Mouse (Mus musculus): ENCODE measurements around the gene Clip1. TPM values are rescaled to one million over a fixed set of nuclear protein-coding genes. Genes with fewer than 3 reads are reported as not detected.
"Not testable (repeated sequence)": the region's sequence is repeated elsewhere in the genome, so short reads cannot be mapped to it uniquely, and the experiment has no call there.

Clip1 gene
- 100 to 1,000 TPM; 132 to 133 TPM for total RNA-seq (2021)
- long read RNA-seq, experiment 1, full-length matches to known transcripts: 8 of 26 reads
- long read RNA-seq, experiment 1, partial matches to known transcripts: 8 of 26 reads
- long read RNA-seq, experiment 1, other reads (novel, unspliced or antisense): 10 of 26 reads
- long read RNA-seq, experiment 2, full-length matches to known transcripts: 2 of 14 reads
- long read RNA-seq, experiment 2, partial matches to known transcripts: 5 of 14 reads
- long read RNA-seq, experiment 2, other reads (novel, unspliced or antisense): 7 of 14 reads

GRCm38 (mm10) chr5:123684221-123685144, at the start of gene Clip1:
TSS of gene Clip1 (minus strand) at chr5:123684618.
- DNase-seq (ENCODE audit: low spot score in 2 of 2): peak; percentile 72 to 82

- no peak for DNase-seq (ENCODE audit: low spot score in 2 of 2)
Observed at GRCm38 (mm10) chr5:123730981-123731380, 46.6 kb upstream of the Clip1 start.

GRCm38 (mm10) chr5:123723816-123724215, 39.4 kb upstream of the Clip1 start:
- not testable (repeated sequence) for DNase-seq (ENCODE audit: low spot score in 2 of 2)

- DNase-seq (ENCODE audit: low spot score in 2 of 2): peak; percentile 94 to 97
Observed at GRCm38 (mm10) chr5:123720328-123721311, 36.2 kb upstream of the Clip1 start, which contains the start of gene Zcchc8. TSS of gene Zcchc8 (minus strand) at chr5:123721100.

GRCm38 (mm10) chr5:123714622-123715021, 30.2 kb upstream of the Clip1 start:
- no peak for DNase-seq (ENCODE audit: low spot score in 2 of 2)

- DNase-seq (ENCODE audit: low spot score in 2 of 2): no peak
Observed at GRCm38 (mm10) chr5:123713782-123714181, 29.4 kb upstream of the Clip1 start.

GRCm38 (mm10) chr5:123709571-123709970, 25.2 kb upstream of the Clip1 start:
- no peak for DNase-seq (ENCODE audit: low spot score in 2 of 2)

GRCm38 (mm10) chr5:123708598-123708997, 24.2 kb upstream of the Clip1 start:
- DNase-seq (ENCODE audit: low spot score in 2 of 2): no peak

- peak; percentile 41 to 49 for DNase-seq (ENCODE audit: low spot score in 2 of 2)
Observed at GRCm38 (mm10) chr5:123700625-123701024, 16.2 kb upstream of the Clip1 start.

- peak; percentile 67 to 71 for DNase-seq (ENCODE audit: low spot score in 2 of 2)
Observed at GRCm38 (mm10) chr5:123699198-123699597, 14.8 kb upstream of the Clip1 start.

- DNase-seq (ENCODE audit: low spot score in 2 of 2): no peak
Observed at GRCm38 (mm10) chr5:123696961-123697360, 12.5 kb upstream of the Clip1 start.

- no peak for DNase-seq (ENCODE audit: low spot score in 2 of 2)
Observed at GRCm38 (mm10) chr5:123696244-123696643, 11.8 kb upstream of the Clip1 start.

GRCm38 (mm10) chr5:123694468-123694867, 10.1 kb upstream of the Clip1 start:
- DNase-seq (ENCODE audit: low spot score in 2 of 2): no peak

- peak; percentile 35 to 37 for DNase-seq (ENCODE audit: low spot score in 2 of 2)
Observed at GRCm38 (mm10) chr5:123683377-123684220, 819 bp downstream of the Clip1 start.

- no peak for DNase-seq (ENCODE audit: low spot score in 2 of 2)
Observed at GRCm38 (mm10) chr5:123683043-123683376, 1.4 kb downstream of the Clip1 start.

GRCm38 (mm10) chr5:123682372-123682771, 2.0 kb downstream of the Clip1 start:
- no peak for DNase-seq (ENCODE audit: low spot score in 2 of 2)

GRCm38 (mm10) chr5:123679546-123680263, 4.7 kb downstream of the Clip1 start:
- no peak for DNase-seq (ENCODE audit: low spot score in 2 of 2)

- DNase-seq (ENCODE audit: low spot score in 2 of 2): no peak
Observed at GRCm38 (mm10) chr5:123679106-123679505, 5.3 kb downstream of the Clip1 start.

GRCm38 (mm10) chr5:123675717-123676116, 8.7 kb downstream of the Clip1 start:
- no peak for DNase-seq (ENCODE audit: low spot score in 2 of 2)

All from left cerebral cortex, adult 18-20 months (tissue).